Mouse (Mus musculus): ENCODE data around the gene Tnfrsf23.
"Not testable (repeated sequence)": the region's sequence is repeated elsewhere in the genome, so short reads cannot be mapped to it uniquely, and the experiment has no call there.

DNA sequence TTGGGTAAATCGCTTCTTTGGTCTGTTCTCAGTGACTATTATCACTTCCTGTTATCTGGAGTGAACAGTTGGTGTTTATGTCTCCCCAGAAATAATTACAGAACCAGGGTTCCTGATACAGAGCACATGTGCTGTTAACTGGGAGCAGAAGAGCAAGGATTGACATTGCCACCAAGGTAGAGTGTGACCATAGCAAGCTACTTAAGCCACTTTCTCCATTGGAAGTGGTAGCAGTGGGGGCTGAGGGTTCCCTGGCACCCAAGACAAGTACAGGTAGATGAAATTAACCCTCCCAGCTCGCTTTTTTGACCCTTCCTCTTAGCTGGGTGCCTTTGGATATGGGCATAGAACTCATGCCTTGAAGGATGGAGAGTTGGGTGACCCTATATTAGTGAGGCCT, 4.8 kb downstream of the Tnfrsf23 start:
- TF ChIP-seq CTCF, EP300 (IDR thresholded peaks at IDR 0.05): not testable (repeated sequence)
